Mouse (Mus musculus): ENCODE measurements at regions not wholly inside any gene's neighbourhood (a gene's known extent, or its start where the extent isn't known, plus 50 kb on each side); places are given as distances from the start of the nearest gene placed in this dataset.

DNA sequence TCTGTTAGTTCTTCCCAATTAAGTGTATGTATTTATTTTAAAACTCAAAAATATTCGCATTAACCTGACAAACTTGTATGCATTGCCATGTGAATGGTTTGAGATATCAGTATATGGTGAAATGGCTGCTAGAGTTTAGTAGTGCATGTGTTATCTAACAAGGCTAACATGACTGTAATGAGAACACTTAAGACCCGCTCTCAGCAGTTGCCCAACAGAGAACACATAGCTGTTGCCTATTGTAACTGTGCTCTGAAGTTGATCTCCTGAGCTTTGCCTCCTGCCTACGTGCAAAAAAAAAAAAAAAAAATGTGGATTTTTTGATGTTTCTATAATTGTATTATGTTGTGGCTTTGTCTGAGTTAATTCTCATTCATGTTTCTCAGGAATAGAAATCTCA, 897.2 kb downstream of the Efnb2 start:
- Histone ChIP-seq H3K9me3 (ENCODE audit: control insufficient read depth, low read length) (no peaks in the 10 kb centered on the region), H3K4me1 (ENCODE audit: control insufficient read depth, insufficient read depth, low read length) (no peaks in the 10 kb centered on the region), H3K4me2 (replicated peaks; ENCODE audit: low read depth, low read length, severe bottlenecking) (no peak overlapping the region), H3K27ac (replicated peaks; ENCODE audit: low read depth, low read length) (no peak overlapping the region), H3K36me3 (ENCODE audit: control insufficient read depth, insufficient read depth, low read length) (no peaks in the 10 kb centered on the region), H3K4me3 (replicated peaks; ENCODE audit: low read length) (no peak overlapping the region), H3K9ac (ENCODE audit: low read depth, low read length, severe bottlenecking) (no peak overlapping the region), H3K27me3 (ENCODE audit: control insufficient read depth, insufficient read depth, low read length) (no peaks in the 10 kb centered on the region)
- ATAC-seq (ENCODE audit: low FRiP score, low read depth) (no peak), DNase-seq (ENCODE audit: low spot score) (no peak)
- 77% methylated on average over 3 of the region's 3 CpGs for WGBS
- no peak for TF ChIP-seq POLR2A (IDR thresholded peaks at IDR 0.05; ENCODE audit: borderline replicate concordance, extremely low read depth, insufficient read depth, insufficient read length)

GRCm38 (mm10) chr8:7760987-7761386, 900.1 kb downstream of the Efnb2 start:
- no peak overlapping the region for H3K9ac ChIP-seq (ENCODE audit: low read depth, low read length, severe bottlenecking)
- ATAC-seq (ENCODE audit: low FRiP score, low read depth), result no peak
- H3K4me3 ChIP-seq (replicated peaks; ENCODE audit: low read length), result no peak overlapping the region
- H3K4me1 ChIP-seq (ENCODE audit: control insufficient read depth, insufficient read depth, low read length), result no peaks in the 10 kb centered on the region
- H3K27me3 ChIP-seq (ENCODE audit: control insufficient read depth, insufficient read depth, low read length), result no peaks in the 10 kb centered on the region
- DNase-seq (ENCODE audit: low spot score), result no peak
- no peak overlapping the region for H3K4me2 ChIP-seq (replicated peaks; ENCODE audit: low read depth, low read length, severe bottlenecking)
- no peak for TF ChIP-seq POLR2A (IDR thresholded peaks at IDR 0.05; ENCODE audit: borderline replicate concordance, extremely low read depth, insufficient read depth, insufficient read length)
- H3K27ac ChIP-seq (replicated peaks; ENCODE audit: low read depth, low read length), result no peak overlapping the region
- H3K9me3 ChIP-seq (ENCODE audit: control insufficient read depth, low read length), result no peaks in the 10 kb centered on the region
- WGBS, result 72% methylated on average over 4 of the region's 4 CpGs
- H3K36me3 ChIP-seq (ENCODE audit: control insufficient read depth, insufficient read depth, low read length), result no peaks in the 10 kb centered on the region

- TF ChIP-seq POLR2A (IDR thresholded peaks at IDR 0.05; ENCODE audit: borderline replicate concordance, extremely low read depth, insufficient read depth, insufficient read length), result no peak
- no peak for DNase-seq (ENCODE audit: low spot score)
- no peak for ATAC-seq (ENCODE audit: low FRiP score, low read depth)
Measured at GRCm38 (mm10) chr8:7732726-7733125, 928.3 kb downstream of the Efnb2 start.

DNA sequence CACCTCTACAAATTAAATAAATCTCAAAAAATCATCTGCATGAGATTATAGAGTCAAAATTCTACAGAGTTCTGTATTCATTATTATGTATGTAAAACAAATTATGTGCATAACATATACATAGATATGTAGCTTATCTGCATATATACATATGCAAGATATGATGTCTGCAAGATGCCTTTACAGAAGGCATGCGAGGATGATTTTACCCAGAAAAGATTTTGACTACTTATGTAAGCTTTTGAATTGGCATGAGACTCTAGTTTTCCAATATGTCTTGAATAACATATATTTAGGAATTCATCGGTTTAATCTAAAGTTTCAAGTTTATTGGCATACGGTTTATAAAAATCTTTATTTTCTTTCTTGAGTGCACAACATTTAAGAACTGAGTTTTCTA, 939.2 kb downstream of the Efnb2 start:
- Histone ChIP-seq H3K4me3 (replicated peaks; ENCODE audit: low read length) (no peak overlapping the region), H3K27me3 (ENCODE audit: control insufficient read depth, insufficient read depth, low read length) (no peaks in the 10 kb centered on the region), H3K9me3 (ENCODE audit: control insufficient read depth, low read length) (no peaks in the 10 kb centered on the region), H3K9ac (ENCODE audit: low read depth, low read length, severe bottlenecking) (no peak overlapping the region), H3K36me3 (ENCODE audit: control insufficient read depth, insufficient read depth, low read length) (no peaks in the 10 kb centered on the region), H3K4me1 (ENCODE audit: control insufficient read depth, insufficient read depth, low read length) (no peaks in the 10 kb centered on the region), H3K27ac (replicated peaks; ENCODE audit: low read depth, low read length) (no peak overlapping the region), H3K4me2 (replicated peaks; ENCODE audit: low read depth, low read length, severe bottlenecking) (no peak overlapping the region)
- ATAC-seq (ENCODE audit: low FRiP score, low read depth) (no peak), DNase-seq (ENCODE audit: low spot score) (no peak)
- WGBS, result 92% methylated on average over 3 of the region's 3 CpGs
- TF ChIP-seq POLR2A (IDR thresholded peaks at IDR 0.05; ENCODE audit: borderline replicate concordance, extremely low read depth, insufficient read depth, insufficient read length), result no peak

More at GRCm38 (mm10) chr8:7732726-7733125, 928.3 kb downstream of the Efnb2 start:
- H3K9me3 ChIP-seq (ENCODE audit: control insufficient read depth, low read length), result no peaks in the 10 kb centered on the region
- no peaks in the 10 kb centered on the region for H3K27me3 ChIP-seq (ENCODE audit: control insufficient read depth, insufficient read depth, low read length)
- WGBS, result 65% methylated on average over 2 of the region's 2 CpGs
- H3K9ac ChIP-seq (ENCODE audit: low read depth, low read length, severe bottlenecking), result no peak overlapping the region
- H3K27ac ChIP-seq (replicated peaks; ENCODE audit: low read depth, low read length), result no peak overlapping the region
- H3K4me3 ChIP-seq (replicated peaks; ENCODE audit: low read length), result no peak overlapping the region
- H3K4me2 ChIP-seq (replicated peaks; ENCODE audit: low read depth, low read length, severe bottlenecking), result no peak overlapping the region
- no peaks in the 10 kb centered on the region for H3K36me3 ChIP-seq (ENCODE audit: control insufficient read depth, insufficient read depth, low read length)
- peaks cover 8% of the 10 kb centered on the region; the same call in 1 of the 2 replicates for H3K4me1 ChIP-seq (ENCODE audit: control insufficient read depth, insufficient read depth, low read length)

GRCm38 (mm10) chr8:7718898-7719696, 941.9 kb downstream of the Efnb2 start:
- no peak overlapping the region for H3K9ac ChIP-seq (ENCODE audit: low read depth, low read length, severe bottlenecking)
- ATAC-seq (ENCODE audit: low FRiP score, low read depth), result no peak
- H3K4me2 ChIP-seq (replicated peaks; ENCODE audit: low read depth, low read length, severe bottlenecking), result no peak overlapping the region
- 64% methylated on average over 5 of the region's 5 CpGs for WGBS
- no peaks in the 10 kb centered on the region for H3K4me1 ChIP-seq (ENCODE audit: control insufficient read depth, insufficient read depth, low read length)
- H3K36me3 ChIP-seq (ENCODE audit: control insufficient read depth, insufficient read depth, low read length), result no peaks in the 10 kb centered on the region
- no peaks in the 10 kb centered on the region for H3K27me3 ChIP-seq (ENCODE audit: control insufficient read depth, insufficient read depth, low read length)
- no peak overlapping the region for H3K27ac ChIP-seq (replicated peaks; ENCODE audit: low read depth, low read length)
- H3K4me3 ChIP-seq (replicated peaks; ENCODE audit: low read length), result no peak overlapping the region
- TF ChIP-seq POLR2A (IDR thresholded peaks at IDR 0.05; ENCODE audit: borderline replicate concordance, extremely low read depth, insufficient read depth, insufficient read length), result no peak
- peak; percentile 44 for DNase-seq (ENCODE audit: low spot score)
- no peaks in the 10 kb centered on the region for H3K9me3 ChIP-seq (ENCODE audit: control insufficient read depth, low read length)

Measured in limb, embryonic 14.5 days (tissue).